Mouse (Mus musculus) heart, adult 8-10 months (tissue): ENCODE data around the gene Eif4a3. TPM values are rescaled to one million over a fixed set of nuclear protein-coding genes. Genes with fewer than 3 reads are reported as not detected.
"Not testable (repeated sequence)": the region's sequence is repeated elsewhere in the genome, so short reads cannot be mapped to it uniquely, and the experiment has no call there.

Source experiments
- DNase-seq: peaks from one replicate; pipeline ENCODE4 v3.0.0; 2022; ENCODE audit warnings: low spot score
- total RNA-seq, 4 experiments: library from RNA; stranded (reverse); gene quantifications; 2 replicates each; pipeline ENCODE4 v1.2.4; 2022

Gene Eif4a3
- total RNA-seq, 4 experiments from 2014 or later = 57.7 to 77.2 (median 66.8) TPM

DNA sequence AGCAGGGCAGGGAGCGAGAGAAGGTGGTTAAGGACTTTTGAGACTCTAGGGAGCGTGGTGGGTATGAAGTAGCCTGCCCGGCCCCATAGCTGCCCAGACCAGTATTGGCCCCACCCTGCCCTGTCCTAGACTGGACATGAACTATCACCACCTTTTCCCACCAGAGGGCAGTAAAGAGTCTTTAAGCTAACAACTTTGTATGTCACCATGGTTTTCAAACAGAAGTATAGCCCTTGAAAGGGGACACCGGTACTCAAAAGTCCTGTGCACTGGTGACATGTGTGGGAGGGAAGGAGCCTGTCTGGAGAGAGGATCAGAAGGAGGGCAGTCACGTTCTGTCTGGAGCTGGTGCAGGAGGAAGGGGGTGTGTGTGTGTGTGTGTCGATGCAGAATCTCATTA lies 50.9 kb downstream of the Eif4a3 start:
- DNase-seq = peak; percentile 72

DNA sequence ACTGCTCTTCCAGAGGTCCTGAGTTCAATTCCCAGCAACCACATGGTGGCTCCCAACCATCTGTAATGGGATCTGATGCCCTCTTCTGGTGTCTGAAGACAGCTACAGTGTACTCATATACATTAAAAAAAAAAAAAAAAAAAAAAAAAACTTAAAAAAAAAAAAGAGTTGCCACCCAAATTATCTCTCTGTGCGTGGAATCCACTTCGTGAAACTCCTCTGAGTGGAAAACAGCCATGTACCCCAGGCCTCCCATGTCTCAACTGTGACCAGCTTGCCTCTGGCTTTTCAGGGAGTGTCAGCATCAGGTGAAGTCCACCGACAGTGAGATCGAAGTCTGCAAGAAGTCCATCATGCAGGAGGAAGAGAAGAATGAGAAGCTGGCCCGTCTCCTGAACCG lies 54.3 kb downstream of the Eif4a3 start:
- not testable (repeated sequence) for DNase-seq

DNA sequence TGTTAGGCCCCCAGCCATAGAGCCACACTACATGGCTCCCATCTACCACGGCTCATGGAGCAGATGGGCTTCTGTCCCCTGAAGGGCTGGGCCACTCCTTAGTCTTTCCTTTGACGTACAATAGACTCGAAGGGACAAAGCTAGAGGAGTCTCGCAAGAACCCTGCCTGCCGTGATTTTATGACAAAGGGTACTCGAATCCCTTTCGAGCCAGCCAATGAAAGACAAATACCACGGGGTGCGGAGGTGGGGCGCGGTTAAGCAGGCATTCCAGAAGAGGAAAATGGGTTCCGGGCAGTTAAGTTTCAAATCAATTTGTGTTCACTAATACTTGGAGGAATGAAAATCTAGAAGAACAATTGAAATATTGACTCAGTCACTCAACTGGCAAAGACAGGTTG lies 60.4 kb downstream of the Eif4a3 start:
- DNase-seq = no peak

Other genes with a start within 250 kb of the Eif4a3 start
- gene Cbx4, start 213.9 kb downstream of the Eif4a3 start, total RNA-seq = 10 to 100 TPM in 1 of 4 experiments, 1 to 10 TPM in 3; 5.2 to 12.8 (median 8.4) TPM
- 10 to 100 TPM; 60.3 to 72.2 (median 64.4) TPM for gene Tbc1d16, start 71.6 kb downstream of the Eif4a3 start, total RNA-seq
- under 1 TPM in 1 of 4 experiments, not detected in 3; 0.20 TPM for gene Ccdc40, start 71.5 kb downstream of the Eif4a3 start, total RNA-seq
- gene Gaa, start 32.2 kb downstream of the Eif4a3 start, total RNA-seq = 100 to 1,000 TPM; 108 to 126 (median 114) TPM
- gene Card14, start 7.7 kb upstream of the Eif4a3 start, total RNA-seq = under 1 TPM in 2 of 4 experiments, not detected in 2; 0.13 to 0.14 TPM
- gene Sgsh, start 55.4 kb upstream of the Eif4a3 start, total RNA-seq = 1 to 10 TPM; 4.6 to 5.6 (median 5.3) TPM
- gene Slc26a11, start 55.5 kb upstream of the Eif4a3 start, total RNA-seq = 1 to 10 TPM; 2.3 to 4.6 (median 3.1) TPM
- gene Rnf213, start 93.0 kb upstream of the Eif4a3 start, total RNA-seq = 10 to 100 TPM; 11.1 to 16.0 (median 13.2) TPM
- 10 to 100 TPM in 1 of 4 experiments, 1 to 10 TPM in 3; 7.2 to 13.2 (median 7.9) TPM for gene Endov, start 191.3 kb upstream of the Eif4a3 start, total RNA-seq
- under 1 TPM; 0.09 to 0.24 (median 0.16) TPM for gene Nptx1, start 247.7 kb upstream of the Eif4a3 start, total RNA-seq